Mouse (Mus musculus) liver, embryonic 14.5 days (tissue): ENCODE measurements around the gene Megf11.

ENCODE experiments used
- CTCF ChIP-seq: IDR thresholded peaks from 2 replicates; pipeline ENCODE4 v1.5.1; 2016; ENCODE audit warnings: antibody characterized with exemption, low read depth, control low read depth
- EP300 ChIP-seq: IDR thresholded peaks from 2 replicates; pipeline ENCODE4 v1.6.1; 2016; ENCODE audit warnings: antibody characterized with exemption, low read depth

GRCm38 (mm10) chr9:64636111-64636510, 250.7 kb downstream of the Megf11 start:
- TF ChIP-seq CTCF = no peak
- no peak for TF ChIP-seq EP300
